Mouse (Mus musculus) CH12.LX (cell line): ENCODE measurements around the gene Ltn1. TPM values are rescaled to one million over a fixed set of nuclear protein-coding genes. Genes with fewer than 3 reads are reported as not detected.

ENCODE experiments used
- DNase-seq: peaks from one replicate; pipeline ENCODE4 v3.0.0-alpha.2; 2013; ENCODE audit errors: extremely low read depth
- H3K27ac ChIP-seq: 2 replicates; pipeline ENCODE4 v1.5.1; 2012; ENCODE audit warnings: low read depth, mild to moderate bottlenecking, control low read depth, moderate library complexity; ENCODE audit not compliant: insufficient read depth
- H3K27me3 ChIP-seq: replicated peaks from 2 replicates; pipeline ENCODE3; 2012; ENCODE audit warnings: inconsistent platforms
- H3K36me3 ChIP-seq, 2 experiments: replicated peaks in 1 of 2; 2 replicates each; pipeline versions ENCODE3 to v1.6.1; 2012; ENCODE audit warnings: inconsistent platforms in 1 of 2, low read length in 1 of 2, mild to moderate bottlenecking in 1 of 2, mixed read lengths in 1 of 2, moderate library complexity in 1 of 2; ENCODE audit not compliant: control insufficient read depth in 1 of 2, insufficient read depth in 1 of 2
- H3K4me1 ChIP-seq, 2 experiments: 2 replicates each; pipeline ENCODE4 v1.6.1; 2012; ENCODE audit warnings: inconsistent platforms in 1 of 2, moderate library complexity in 1 of 2; ENCODE audit not compliant: insufficient read depth in 2 of 2, control insufficient read depth in 1 of 2
- H3K4me2 ChIP-seq: 2 replicates; pipeline ENCODE4 v1.6.1; 2012; ENCODE audit warnings: low read depth, mild to moderate bottlenecking, control low read depth; ENCODE audit not compliant: poor library complexity, insufficient read depth, severe bottlenecking
- H3K4me3 ChIP-seq, 3 experiments: fragments of 150-350 bp in 1 of 3; sonication (generic) in 1 of 3; replicated peaks in 1 of 3; 2 replicates each; pipeline versions ENCODE3 to v1.5.1; 2011 to 2012; ENCODE audit warnings: low read depth in 2 of 3, low read length in 2 of 3, mild to moderate bottlenecking in 2 of 3, moderate library complexity in 2 of 3, control low read depth in 1 of 3, improper control_type of control experiment in 1 of 3, inconsistent platforms in 1 of 3, mixed read lengths in 1 of 3; ENCODE audit not compliant: poor library complexity in 1 of 3
- H3K79me2 ChIP-seq: replicated peaks from 2 replicates; pipeline ENCODE4 v1.6.1; 2012; ENCODE audit warnings: mild to moderate bottlenecking, moderate library complexity; ENCODE audit not compliant: control insufficient read depth, poor library complexity, insufficient read depth, severe bottlenecking; ENCODE audit errors: extremely low read depth
- H3K9ac ChIP-seq: 2 replicates; pipeline ENCODE4 v1.6.1; 2012; ENCODE audit warnings: low read depth, mild to moderate bottlenecking, control low read depth, moderate library complexity; ENCODE audit not compliant: insufficient read depth
- H3K9me3 ChIP-seq: replicated peaks from 2 replicates; pipeline ENCODE3; 2012; ENCODE audit warnings: low read length, inconsistent platforms, mixed read lengths
- BHLHE40 ChIP-seq: IDR thresholded peaks from 2 replicates; pipeline ENCODE4 v1.6.1; 2011; ENCODE audit warnings: mild to moderate bottlenecking, low read depth, low read length, improper control_type of control experiment
- CHD1 ChIP-seq: IDR thresholded peaks from 2 replicates; pipeline ENCODE4 v1.6.1; 2012; ENCODE audit warnings: low read depth, low read length, improper control_type of control experiment, inconsistent platforms
- CHD2 ChIP-seq: IDR thresholded peaks from 2 replicates; pipeline ENCODE4 v1.6.1; 2011; ENCODE audit warnings: low read length, improper control_type of control experiment
- CTCF ChIP-seq, 2 experiments: IDR thresholded peaks in 1 of 2; conservative IDR thresholded peaks in 1 of 2; 2 replicates each; pipeline ENCODE4 v1.5.1; 2011 to 2012; ENCODE audit warnings: low read depth in 2 of 2, low read length in 2 of 2, improper control_type of control experiment in 1 of 2, inconsistent platforms in 1 of 2, mild to moderate bottlenecking in 1 of 2, moderate library complexity in 1 of 2
- E2F4 ChIP-seq: IDR thresholded peaks from 2 replicates; pipeline ENCODE4 v1.6.1; 2011; ENCODE audit warnings: low read depth, low read length, improper control_type of control experiment; ENCODE audit not compliant: insufficient replicate concordance
- ETS1 ChIP-seq: conservative IDR thresholded peaks from 2 replicates; pipeline ENCODE4 v1.6.1; 2012; ENCODE audit warnings: low read depth, mild to moderate bottlenecking, inconsistent platforms, low read length, improper control_type of control experiment, moderate library complexity
- GABPA ChIP-seq: IDR thresholded peaks from 2 replicates; pipeline ENCODE4 v1.6.1; 2012; ENCODE audit warnings: low read depth, low read length, improper control_type of control experiment, inconsistent platforms; ENCODE audit not compliant: insufficient replicate concordance
- IRF4 ChIP-seq: IDR thresholded peaks from 2 replicates; pipeline ENCODE4 v1.6.1; 2014; ENCODE audit warnings: low read depth, mild to moderate bottlenecking, inconsistent platforms, low read length, improper control_type of control experiment
- JUN ChIP-seq: IDR thresholded peaks from 2 replicates; pipeline ENCODE4 v1.6.1; 2011; ENCODE audit warnings: low read depth, mild to moderate bottlenecking, low read length, improper control_type of control experiment, moderate library complexity; ENCODE audit not compliant: insufficient read depth
- KAT2A ChIP-seq: IDR thresholded peaks from 2 replicates; pipeline ENCODE4 v1.6.1; 2012; ENCODE audit warnings: low read length, improper control_type of control experiment, inconsistent platforms; ENCODE audit not compliant: insufficient replicate concordance
- MAFK ChIP-seq: IDR thresholded peaks from 2 replicates; pipeline ENCODE4 v1.6.1; 2011; ENCODE audit warnings: low read length, improper control_type of control experiment; ENCODE audit not compliant: insufficient replicate concordance
- MEF2A ChIP-seq: IDR thresholded peaks from 2 replicates; pipeline ENCODE4 v1.6.1; 2014; ENCODE audit warnings: low read depth, mild to moderate bottlenecking, inconsistent platforms, low read length, improper control_type of control experiment, borderline replicate concordance
- MXI1 ChIP-seq: IDR thresholded peaks from 2 replicates; pipeline ENCODE4 v1.6.1; 2011; ENCODE audit warnings: mild to moderate bottlenecking, low read depth, low read length, improper control_type of control experiment
- NELFE ChIP-seq: IDR thresholded peaks from 2 replicates; pipeline ENCODE4 v1.6.1; 2011; ENCODE audit warnings: low read depth, low read length, improper control_type of control experiment
- NRF1 ChIP-seq: IDR thresholded peaks from 2 replicates; pipeline ENCODE4 v1.6.1; 2014; ENCODE audit warnings: low read depth, mild to moderate bottlenecking, inconsistent platforms, low read length, improper control_type of control experiment, moderate library complexity
- PAX5 ChIP-seq: IDR thresholded peaks from 2 replicates; pipeline ENCODE4 v1.6.1; 2012; ENCODE audit warnings: low read length, inconsistent platforms, mixed read lengths
- POLR2A ChIP-seq: IDR thresholded peaks from 2 replicates; pipeline ENCODE4 v1.6.1; 2011; ENCODE audit warnings: low read depth, mild to moderate bottlenecking, improper control_type of control experiment, low read length
- RAD21 ChIP-seq: IDR thresholded peaks from 2 replicates; pipeline ENCODE4 v1.6.1; 2011; ENCODE audit warnings: low read depth, mild to moderate bottlenecking, low read length, improper control_type of control experiment, moderate library complexity
- SMC3 ChIP-seq: IDR thresholded peaks from 2 replicates; pipeline ENCODE4 v1.6.1; 2011; ENCODE audit warnings: low read depth, low read length, improper control_type of control experiment
- TCF12 ChIP-seq: IDR thresholded peaks from 2 replicates; pipeline ENCODE4 v1.6.1; 2014; ENCODE audit warnings: low read depth, mild to moderate bottlenecking, inconsistent platforms, low read length, improper control_type of control experiment
- ZC3H11A ChIP-seq: IDR thresholded peaks from 2 replicates; pipeline ENCODE4 v1.6.1; 2012; ENCODE audit warnings: low read depth, mild to moderate bottlenecking, inconsistent platforms, low read length, improper control_type of control experiment
- ZMIZ1 ChIP-seq: IDR thresholded peaks from 2 replicates; pipeline ENCODE4 v1.6.1; 2012; ENCODE audit warnings: low read depth, mild to moderate bottlenecking, inconsistent platforms, low read length, improper control_type of control experiment
- dilution Hi-C: fragments of 300-500 bp; cut with MboI; formaldehyde crosslinking; loops from 2 replicates; pipeline ENCODE4 v1.14.3; 2020; ENCODE audit warnings: low sequenced_read_pairs; ENCODE audit not compliant: extremely low pct_unique_long_range_greater_than_20kb, extremely low pct_ligation_motif_present
- in situ Hi-C: fragments of 300-500 bp; cut with MboI; formaldehyde crosslinking; loops from 3 replicates; pipeline ENCODE4 v1.14.3; 2019; ENCODE audit warnings: low sequenced_read_pairs, low pct_ligation_motif_present, low pct_unique_long_range_greater_than_20kb, mixed read lengths
- polyA plus RNA-seq: library from polyadenylated mRNA; unstranded; fragments of >175 nt; gene quantifications from 2 replicates; pipeline ENCODE4 v1.2.1, GENCODE M21; 2012; ENCODE audit warnings: low read depth; ENCODE audit not compliant: insufficient read length
- total RNA-seq, 2 experiments: library from RNA; depleted of rRNA; stranded (reverse); fragments of 300-350 nt in 1 of 2; fragments of >200 nt in 1 of 2; gene quantifications; 2 replicates each; pipeline ENCODE4 v1.2.3; 2012 to 2014

Ltn1 gene
- total and polyA plus RNA-seq, 3 experiments, result 21.5 to 34.6 (median 30.8) TPM

- no peak for TF ChIP-seq JUN
- TF ChIP-seq RAD21, result no peak
- TF ChIP-seq ETS1, result 0 out of 2 replicates have a peak, but pooled peaks have one; percentile 25
- TF ChIP-seq CTCF (conservative IDR thresholded peaks at IDR 0.05 in 1 of 2, IDR thresholded peaks at IDR 0.05 in 1 of 2; ENCODE audit: low read depth in 2 of 2, low read length in 2 of 2), result no peak
- peak; percentile 63; the same call in 1 of the 2 replicates for TF ChIP-seq BHLHE40
- TF ChIP-seq MEF2A, result peak; percentile 70
- no peak; the same call in 1 of the 2 replicates for TF ChIP-seq ZMIZ1
- TF ChIP-seq TCF12, result peak; percentile 98
- peak; percentile 97 for TF ChIP-seq MXI1
- no peak for TF ChIP-seq ZC3H11A
- TF ChIP-seq CHD2, result no peak
- TF ChIP-seq GABPA, result no peak; the same call in 1 of the 2 replicates
- TF ChIP-seq CHD1, result no peak
These were observed 78.3 kb downstream of the Ltn1 start, which contains the start of gene N6amt1 (continued) for GRCm38 (mm10) chr16:87354075-87354583.

- peak overlapping the region; percentile 38; the same call in 1 of the 2 replicates for H3K4me2 ChIP-seq
- dilution Hi-C loops (no loop called here), in situ Hi-C loops (loop anchor here (25.0 kb wide), 1 partner anchor 216 kb away; no protein-coding TSS in a partner anchor)
- H3K27ac ChIP-seq, result no peak overlapping the region
- TF ChIP-seq SMC3, result no peak
- H3K27me3 ChIP-seq, result no peaks in the 10 kb centered on the region
- H3K36me3 ChIP-seq, result peaks cover 5 to 20% of the 10 kb centered on the region in 2 experiments
- no peaks in the 10 kb centered on the region for H3K79me2 ChIP-seq
- peak overlapping the region; percentile 75; the same call in 1 of the 2 replicates for H3K9ac ChIP-seq
- peaks cover 2% of the 10 kb centered on the region for H3K9me3 ChIP-seq
- H3K4me1 ChIP-seq, result peaks cover 0 to 22% of the 10 kb centered on the region in 2 experiments; a peak in 2 of 4 replicates
- peak; percentile 25 for DNase-seq
- peak overlapping the region in 2 of 3 experiments; percentile 59 to 74 for H3K4me3 ChIP-seq
These were observed 78.8 kb downstream of the Ltn1 start for GRCm38 (mm10) chr16:87353605-87354004.

DNA sequence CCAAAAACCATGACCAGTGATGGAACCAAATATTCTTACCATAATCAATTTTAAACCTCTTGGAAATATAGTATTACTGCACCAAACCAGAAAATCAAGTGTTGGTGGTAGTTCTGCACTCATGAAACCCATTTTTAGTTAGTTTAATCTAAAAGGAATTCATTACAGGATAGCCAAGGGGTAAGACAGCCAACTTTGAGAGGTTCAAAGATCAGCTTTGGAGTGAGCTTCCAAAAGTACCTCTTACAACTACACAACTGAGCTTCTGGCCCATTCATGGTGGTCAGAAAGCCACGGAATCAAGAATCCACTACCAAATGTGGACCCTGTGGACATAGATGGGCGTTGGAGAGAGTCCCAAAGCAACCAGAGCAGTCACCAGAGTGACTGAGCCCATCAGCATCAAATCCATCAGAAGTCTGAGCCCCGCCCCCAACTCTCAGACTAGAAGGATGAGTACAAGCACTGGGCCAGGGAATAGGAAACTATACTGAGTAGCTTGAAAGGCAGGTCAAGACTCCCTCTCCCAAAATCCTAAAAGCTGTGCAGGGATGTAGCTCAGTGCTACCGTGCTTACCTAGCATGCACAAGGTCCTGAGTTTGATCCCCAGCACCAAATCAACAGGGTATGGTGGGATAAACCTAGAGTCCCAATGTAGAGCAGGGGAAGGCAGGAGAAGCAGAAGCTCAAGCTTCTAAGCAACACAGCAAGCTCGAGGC, 80.9 kb downstream of the Ltn1 start:
- no peak overlapping the region for H3K4me2 ChIP-seq
- H3K4me3 ChIP-seq, result no peak overlapping the region
- no peaks in the 10 kb centered on the region for H3K27me3 ChIP-seq
- peaks cover 0 to 6% of the 10 kb centered on the region in 2 experiments for H3K36me3 ChIP-seq
- no peak for TF ChIP-seq E2F4
- no peak for TF ChIP-seq PAX5
- TF ChIP-seq NRF1, result no peak
- TF ChIP-seq IRF4, result no peak
- no peak for TF ChIP-seq MXI1
- TF ChIP-seq POLR2A, result no peak
- TF ChIP-seq NELFE, result no peak
- TF ChIP-seq MAFK, result no peak
- no peak for TF ChIP-seq KAT2A
- peaks cover 2% of the 10 kb centered on the region for H3K9me3 ChIP-seq
- H3K4me1 ChIP-seq, result peaks cover 0 to 22% of the 10 kb centered on the region in 2 experiments; a peak in 2 of 4 replicates
- in situ Hi-C loops, result loop anchor here (25.0 kb wide), 1 partner anchor 214 kb away; no protein-coding TSS in a partner anchor
- H3K79me2 ChIP-seq, result no peaks in the 10 kb centered on the region
- H3K27ac ChIP-seq, result no peak overlapping the region
- H3K9ac ChIP-seq, result no peak overlapping the region
- DNase-seq, result no peak
- dilution Hi-C loops, result no loop called here
